Mouse (Mus musculus): ENCODE results near the gene Tctex1d4.

GRCm38 (mm10) chr4:117110249-117110648, 16.3 kb upstream of the Tctex1d4 start:
- TF ChIP-seq CTCF (IDR thresholded peaks at IDR 0.05; ENCODE audit: control insufficient read depth, insufficient read depth, low read length): no peak
- TF ChIP-seq POLR2A (IDR thresholded peaks at IDR 0.05; ENCODE audit: borderline replicate concordance, control insufficient read depth, low read depth, low read length): no peak

All from bone marrow, adult 2 months (tissue).